Mouse (Mus musculus): Measurements from ENCODE around the gene Hnrnpab.

- no peak for TF ChIP-seq GATA1 (IDR thresholded peaks at IDR 0.05; ENCODE audit: borderline replicate concordance, low read length)
- no peak for TF ChIP-seq CTCF (IDR thresholded peaks at IDR 0.05; ENCODE audit: low read depth, low read length)
Measured at GRCm38 (mm10) chr11:51584431-51585248, 22.0 kb downstream of the Hnrnpab start, which contains the start of gene Phykpl.

All from G1E (cell line).